Mouse (Mus musculus): ENCODE measurements at regions not wholly inside any gene's neighbourhood (a gene's known extent, or its start where the extent isn't known, plus 50 kb on each side); places are given as distances from the start of the nearest gene placed in this dataset.
A peak's percentile ranks its signal among the peaks of the same experiment; 100 is the strongest.

- DNase-seq: no peak
Observed at GRCm38 (mm10) chr11:38036582-38036981, 800.8 kb upstream of the Tenm2 start.

DNA sequence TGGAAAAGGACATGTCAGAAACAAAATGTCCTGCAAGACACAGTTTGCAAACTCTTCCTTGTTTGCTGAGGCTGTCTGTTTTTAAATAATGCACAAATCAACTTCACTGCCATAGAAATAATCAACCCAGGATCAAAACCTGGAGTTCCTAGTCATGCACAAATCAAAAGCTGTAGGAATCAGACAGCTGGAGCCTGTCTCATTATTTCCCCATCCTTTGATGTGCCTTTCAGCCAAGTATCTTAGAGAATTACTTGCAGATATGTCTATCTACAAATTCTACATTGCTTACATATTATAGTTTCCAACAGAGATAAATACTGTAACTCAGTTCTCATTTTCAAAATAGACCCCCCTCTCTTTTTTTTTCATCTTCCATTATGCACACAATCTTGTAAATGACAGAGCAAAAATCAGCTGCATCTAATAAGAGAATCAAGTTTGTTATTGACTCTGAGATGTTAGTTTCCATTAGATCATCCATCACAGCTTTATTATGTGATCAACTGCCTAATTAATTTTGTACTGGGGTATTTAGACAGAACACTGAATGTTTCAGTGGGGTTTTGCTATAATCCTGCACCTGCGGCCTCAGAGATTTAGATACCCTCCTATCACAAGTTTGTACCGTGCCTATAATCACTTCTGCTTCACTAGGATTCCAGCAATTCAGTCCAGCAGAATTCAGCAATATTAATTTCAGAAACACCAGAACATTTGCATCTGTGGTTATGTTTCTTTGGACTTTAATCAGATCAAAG, 798.9 kb upstream of the Tenm2 start:
- DNase-seq: no peak

DNA sequence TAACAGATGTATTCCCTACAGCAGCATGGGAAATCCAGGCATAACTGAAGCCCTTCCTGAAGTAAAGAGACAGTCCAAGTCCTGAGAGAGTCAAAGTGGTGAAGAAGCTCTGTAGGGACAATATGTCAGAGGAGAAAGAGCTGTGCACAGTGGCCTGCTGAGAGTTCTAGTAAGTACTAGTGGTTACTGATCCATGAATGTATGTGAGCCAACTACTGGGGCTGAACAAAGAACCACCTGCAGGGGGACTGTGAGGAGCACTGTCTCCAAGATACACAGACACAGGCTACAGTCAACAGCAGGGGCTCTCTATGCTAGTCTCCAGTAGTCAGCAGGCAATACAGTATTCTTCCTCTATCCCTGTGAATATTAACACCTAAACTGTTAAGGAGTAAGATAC, 785.9 kb upstream of the Tenm2 start:
- no peak for DNase-seq

- no peak for DNase-seq
Observed at GRCm38 (mm10) chr11:37978131-37978530, 742.4 kb upstream of the Tenm2 start.

- no peak for DNase-seq
Observed at GRCm38 (mm10) chr11:37936439-37937134, 700.8 kb upstream of the Tenm2 start.

GRCm38 (mm10) chr11:37913161-37913560, 677.4 kb upstream of the Tenm2 start:
- DNase-seq: no peak

GRCm38 (mm10) chr11:37904991-37905390, 669.2 kb upstream of the Tenm2 start:
- peak; percentile 26 for DNase-seq

- DNase-seq: no peak
Observed at GRCm38 (mm10) chr11:37897713-37898112, 661.9 kb upstream of the Tenm2 start.

DNA sequence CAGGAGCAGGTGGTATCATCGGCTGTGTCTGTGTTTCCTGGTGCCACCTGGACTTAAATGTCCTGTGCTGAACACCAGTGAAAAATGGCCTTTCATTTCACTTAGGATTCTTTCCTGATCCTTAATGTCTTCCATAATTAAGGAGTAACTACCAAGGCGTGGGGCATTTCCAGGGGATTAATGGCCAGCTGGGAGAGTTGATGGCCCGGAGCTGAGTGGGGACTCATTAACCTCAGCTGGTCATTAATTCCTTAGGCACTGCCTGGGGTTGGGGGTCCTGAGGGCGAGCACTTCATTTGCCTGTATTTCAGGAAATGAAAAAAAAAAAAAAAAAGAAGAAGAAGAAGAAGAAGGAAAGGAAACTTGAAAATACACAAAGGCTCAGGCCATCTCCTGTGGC, 647.0 kb upstream of the Tenm2 start:
- no peak for DNase-seq

DNA sequence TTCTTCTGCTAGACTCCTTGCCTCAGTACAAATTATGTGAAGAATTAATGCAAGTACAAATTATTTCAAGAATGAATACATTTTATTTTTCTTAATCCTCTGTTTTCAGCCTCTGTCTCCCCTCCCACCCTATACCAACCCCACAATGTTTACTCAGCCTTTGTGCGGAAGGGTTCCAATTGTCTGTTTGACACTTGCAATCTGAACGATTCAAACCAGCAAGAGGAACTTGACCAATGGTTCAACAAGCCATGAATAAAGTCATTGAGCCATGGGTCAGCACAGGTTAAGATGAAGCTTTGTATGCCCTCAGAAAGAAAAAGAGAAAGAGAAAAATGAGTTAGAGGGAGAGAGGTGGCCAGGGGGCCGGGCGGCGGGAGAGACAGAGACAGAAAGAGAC, 601.5 kb upstream of the Tenm2 start:
- no peak for DNase-seq

DNA sequence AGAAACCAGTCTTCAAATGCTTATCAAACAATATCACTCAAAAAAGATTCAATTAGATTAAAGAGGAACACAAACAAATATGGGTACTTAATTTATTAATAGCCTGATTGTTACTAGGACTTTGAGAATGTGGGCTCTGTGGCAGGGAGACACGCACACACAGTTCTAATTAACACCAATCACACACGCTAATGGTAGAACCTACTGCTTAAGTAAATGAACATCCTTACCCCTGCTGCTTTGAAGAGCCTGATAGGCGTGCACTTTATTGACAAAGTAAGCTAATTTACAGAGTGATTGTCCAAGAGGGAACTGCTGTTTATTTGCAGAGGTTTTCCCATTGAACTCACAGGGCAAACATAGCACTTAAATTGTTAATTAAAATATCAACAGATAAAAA, 595.2 kb upstream of the Tenm2 start:
- no peak for DNase-seq

DNA sequence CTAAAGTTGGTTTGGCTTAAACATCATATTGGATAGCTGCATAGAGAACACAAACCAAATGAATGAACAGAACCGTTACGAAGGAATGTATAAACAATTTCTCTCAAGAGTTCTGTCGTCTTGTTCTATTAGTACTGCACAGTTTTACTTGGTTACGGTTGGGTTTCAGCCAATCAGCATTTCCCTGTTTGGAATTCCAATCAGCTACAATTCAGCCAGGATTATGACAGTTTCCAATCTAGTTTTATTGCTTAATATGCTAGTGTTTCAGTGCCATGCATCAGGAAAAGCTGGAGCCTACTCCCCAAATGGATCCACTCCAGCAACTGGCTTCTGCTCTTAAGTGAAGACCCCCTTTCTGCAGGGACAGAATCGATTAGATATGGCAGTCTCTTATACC, 571.0 kb upstream of the Tenm2 start:
- no peak for DNase-seq

DNA sequence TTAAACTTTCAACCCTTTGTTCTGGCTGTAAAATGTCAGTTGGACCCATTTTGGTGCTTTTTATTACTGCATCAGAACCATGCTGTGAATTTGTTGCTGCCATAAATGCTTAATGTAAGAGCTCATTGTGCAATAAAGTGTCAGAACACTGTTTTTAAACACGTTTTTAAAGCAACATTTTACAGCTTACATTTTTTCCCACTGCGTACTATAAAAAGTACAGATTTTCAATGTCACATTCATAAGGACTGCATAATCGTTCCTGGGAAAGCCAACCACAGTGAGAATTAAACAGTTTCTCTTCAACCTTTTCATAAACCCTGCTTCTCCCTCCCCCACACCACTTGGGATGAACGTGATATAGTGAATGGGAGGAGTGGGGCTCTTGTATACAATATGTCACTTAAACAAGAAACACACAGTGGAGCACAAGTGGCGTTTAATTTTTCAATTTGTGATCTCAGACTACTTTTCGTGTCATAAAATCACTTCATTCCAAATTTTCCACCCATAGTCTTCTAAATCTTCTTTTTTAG, 563.1 kb upstream of the Tenm2 start:
- DNase-seq: no peak

DNA sequence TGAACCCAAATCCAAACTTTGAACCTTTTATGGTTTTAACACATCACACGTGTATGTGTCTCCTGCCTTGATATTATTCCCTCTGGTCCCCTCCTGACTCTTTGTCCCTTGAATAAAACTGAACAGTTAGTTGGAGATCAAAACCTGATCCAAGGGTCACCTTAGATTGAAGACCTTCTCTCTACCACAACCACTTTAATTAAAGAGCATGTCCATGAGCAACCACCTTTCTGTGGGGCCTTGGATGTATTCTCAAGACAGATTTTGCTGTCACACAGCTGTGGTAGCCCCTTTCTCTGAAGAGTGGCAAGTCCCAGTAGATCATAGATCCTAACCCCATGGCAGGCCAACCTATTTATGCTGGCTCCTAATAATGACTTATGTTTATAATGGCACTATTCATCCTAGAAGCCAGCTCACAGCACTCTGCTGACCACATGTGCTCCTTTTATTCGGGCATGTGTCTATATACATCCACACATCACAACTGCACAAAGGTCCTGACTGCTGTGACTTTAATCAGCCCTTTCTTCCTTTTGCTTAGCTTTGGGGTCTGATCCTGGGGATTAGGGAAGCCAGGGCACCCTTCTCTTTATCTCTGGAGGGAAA, 536.8 kb upstream of the Tenm2 start:
- DNase-seq: no peak

DNA sequence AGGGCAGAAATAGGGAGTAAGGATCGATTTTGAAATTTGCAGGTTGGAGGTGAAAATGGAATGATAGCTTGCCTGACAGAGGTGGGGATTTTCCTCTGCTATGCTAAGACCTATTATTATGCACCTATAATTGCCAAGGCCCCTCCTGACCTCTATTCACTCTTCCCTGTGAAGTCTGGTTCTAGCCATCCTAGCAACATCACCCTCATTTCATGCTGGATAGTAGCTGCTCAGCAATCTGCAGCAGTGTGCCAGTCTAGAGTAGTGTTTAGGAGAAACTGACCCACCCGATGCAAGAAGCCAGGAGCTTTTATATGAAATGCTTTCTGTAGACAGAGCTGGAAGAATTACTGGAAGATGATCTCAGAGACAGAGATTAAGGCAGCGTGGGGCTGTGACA, 535.1 kb upstream of the Tenm2 start:
- no peak for DNase-seq

- no peak for DNase-seq
Observed at GRCm38 (mm10) chr11:37768121-37768520, 532.4 kb upstream of the Tenm2 start.

- peak; percentile 5 for DNase-seq
Observed at GRCm38 (mm10) chr11:37735992-37736391, 500.2 kb upstream of the Tenm2 start.

GRCm38 (mm10) chr11:37735501-37735900, 499.7 kb upstream of the Tenm2 start:
- DNase-seq: no peak

DNA sequence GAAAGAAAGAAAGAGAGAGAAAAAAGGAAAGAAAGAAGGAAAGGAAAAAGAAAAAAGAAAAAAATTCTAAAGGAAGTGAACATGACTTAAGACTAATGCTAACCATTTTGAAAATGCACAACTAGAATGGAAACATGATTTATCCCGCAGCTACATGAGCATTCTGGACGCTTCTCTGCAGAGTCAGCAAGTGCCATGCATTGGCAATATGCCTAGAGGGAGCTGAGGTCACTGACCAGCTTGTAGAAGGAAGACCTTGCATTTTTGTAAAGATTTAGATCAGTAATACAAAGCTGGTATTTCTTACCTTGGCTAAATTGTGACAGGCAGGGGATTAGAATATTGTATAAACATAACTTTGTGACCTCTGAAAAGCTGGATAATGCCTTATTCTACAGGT, 461.2 kb upstream of the Tenm2 start:
- DNase-seq: peak; percentile 82

- DNase-seq: no peak
Observed at GRCm38 (mm10) chr11:37678484-37679193, 442.9 kb upstream of the Tenm2 start.

DNA sequence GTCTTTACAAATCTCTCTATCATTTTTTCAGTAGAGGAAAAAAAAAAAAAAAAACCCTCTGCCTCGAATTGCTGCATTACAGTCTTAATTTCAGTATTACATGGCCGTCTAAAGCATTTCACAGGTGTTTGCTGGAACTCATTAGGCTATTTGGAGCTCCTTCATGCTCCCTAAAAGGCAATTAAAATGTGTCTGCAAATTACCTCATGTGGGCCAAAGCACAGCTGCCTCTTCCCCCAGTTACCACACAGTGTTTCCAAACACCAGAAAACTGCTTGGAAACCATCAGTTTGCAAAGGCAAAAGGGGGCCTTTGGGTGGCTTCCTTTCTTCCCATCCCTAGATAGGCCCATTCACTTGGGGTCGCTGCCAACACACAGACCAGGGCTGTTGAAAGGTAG, 435.6 kb upstream of the Tenm2 start:
- DNase-seq: no peak

DNA sequence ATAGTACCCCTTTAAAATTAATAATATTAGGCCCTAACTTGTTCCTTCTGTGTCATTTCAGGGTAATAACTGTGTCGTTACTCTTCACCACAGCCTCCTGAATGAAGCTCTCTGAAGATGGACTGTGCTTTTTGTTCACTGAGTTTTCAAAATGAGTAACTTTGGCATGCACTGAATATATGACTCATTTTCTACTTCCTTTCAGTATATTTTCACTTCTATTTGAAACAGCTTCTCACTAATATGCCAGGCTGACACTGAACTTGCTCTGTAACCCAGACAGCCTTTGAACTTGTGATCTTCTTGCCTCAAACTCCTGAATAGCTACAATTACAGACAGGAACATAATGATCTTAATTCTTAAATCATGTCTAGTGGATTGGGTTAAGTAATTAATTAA, 431.2 kb upstream of the Tenm2 start:
- no peak for DNase-seq

GRCm38 (mm10) chr11:37650095-37650494, 414.3 kb upstream of the Tenm2 start:
- no peak for DNase-seq

All from adrenal gland, adult 2 months (tissue).